Mouse (Mus musculus): ENCODE results near the gene Atp2c1. TPM values are rescaled to one million over a fixed set of nuclear protein-coding genes. Genes with fewer than 3 reads are reported as not detected.

The Atp2c1 gene
- polyA plus RNA-seq, 1 experiment from 2014 or later = 21.1 TPM

DNA sequence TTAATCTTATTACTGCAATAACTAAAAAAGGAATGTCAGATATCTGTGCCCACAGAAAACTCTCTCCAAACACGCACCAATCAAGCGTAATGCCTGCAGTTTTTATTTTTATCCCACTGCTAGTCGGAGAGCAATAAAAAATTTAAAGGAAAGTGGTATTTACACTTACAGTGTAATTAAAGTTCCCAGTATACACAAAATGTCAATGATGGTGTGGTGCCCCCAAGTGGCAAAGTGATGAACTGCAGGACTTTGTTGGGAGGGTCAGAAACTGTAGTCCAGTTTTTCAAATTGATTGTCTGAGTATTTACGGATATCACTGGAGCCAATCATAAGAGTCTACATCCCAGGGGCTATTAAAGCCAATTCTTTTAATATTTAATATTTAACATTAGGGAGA, 137.8 kb downstream of the Atp2c1 start:
- Histone ChIP-seq H3K9me3 (replicated peaks; ENCODE audit: control insufficient read depth, low read length) (no peaks in the 10 kb centered on the region), H3K36me3 (ENCODE audit: control insufficient read depth, insufficient read depth) (no peaks in the 10 kb centered on the region), H3K4me3 (ENCODE audit: low read depth, low read length) (no peak overlapping the region), H3K27me3 (ENCODE audit: control insufficient read depth, insufficient read depth, low read depth, low read length) (no peaks in the 10 kb centered on the region), H3K27ac (ENCODE audit: low read length) (no peak overlapping the region), H3K9ac (ENCODE audit: low read depth, low read length) (no peak overlapping the region), H3K4me1 (ENCODE audit: control insufficient read depth, low read depth, low read length) (no peaks in the 10 kb centered on the region), H3K4me2 (ENCODE audit: low read depth, low read length) (no peak overlapping the region)
- no peak for ATAC-seq (ENCODE audit: low read depth)
- 8% methylated on average over 4 of the region's 4 CpGs for WGBS (ENCODE audit: insufficient replicate concordance)

DNA sequence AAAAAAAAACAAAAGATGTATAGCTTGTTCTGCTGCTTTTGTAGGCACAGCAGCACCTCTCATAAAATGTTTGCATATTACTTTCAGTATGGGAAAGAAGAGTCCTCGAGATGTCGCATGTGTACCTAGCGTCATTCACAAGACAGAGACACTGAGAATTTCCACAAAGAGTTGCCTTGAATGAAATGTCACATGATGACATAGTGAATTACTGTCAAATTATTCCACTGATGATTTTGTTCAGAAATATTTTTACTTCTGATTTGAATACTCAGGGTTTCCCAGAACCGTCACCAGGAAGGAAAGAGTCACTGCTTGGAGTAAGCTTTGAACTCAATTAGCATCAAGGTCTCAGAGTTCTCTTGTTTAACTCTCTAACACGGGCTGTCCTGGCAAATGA, 139.7 kb downstream of the Atp2c1 start:
- WGBS (ENCODE audit: insufficient replicate concordance) = 67% methylated on average over 5 of the region's 5 CpGs
- Histone ChIP-seq H3K27ac (ENCODE audit: low read length) (no peak overlapping the region), H3K27me3 (ENCODE audit: control insufficient read depth, insufficient read depth, low read depth, low read length) (no peaks in the 10 kb centered on the region), H3K36me3 (ENCODE audit: control insufficient read depth, insufficient read depth) (no peaks in the 10 kb centered on the region), H3K4me2 (ENCODE audit: low read depth, low read length) (no peak overlapping the region), H3K4me1 (ENCODE audit: control insufficient read depth, low read depth, low read length) (no peaks in the 10 kb centered on the region), H3K9me3 (replicated peaks; ENCODE audit: control insufficient read depth, low read length) (no peaks in the 10 kb centered on the region), H3K4me3 (ENCODE audit: low read depth, low read length) (no peak overlapping the region), H3K9ac (ENCODE audit: low read depth, low read length) (no peak overlapping the region)
- ATAC-seq (ENCODE audit: low read depth) = no peak

DNA sequence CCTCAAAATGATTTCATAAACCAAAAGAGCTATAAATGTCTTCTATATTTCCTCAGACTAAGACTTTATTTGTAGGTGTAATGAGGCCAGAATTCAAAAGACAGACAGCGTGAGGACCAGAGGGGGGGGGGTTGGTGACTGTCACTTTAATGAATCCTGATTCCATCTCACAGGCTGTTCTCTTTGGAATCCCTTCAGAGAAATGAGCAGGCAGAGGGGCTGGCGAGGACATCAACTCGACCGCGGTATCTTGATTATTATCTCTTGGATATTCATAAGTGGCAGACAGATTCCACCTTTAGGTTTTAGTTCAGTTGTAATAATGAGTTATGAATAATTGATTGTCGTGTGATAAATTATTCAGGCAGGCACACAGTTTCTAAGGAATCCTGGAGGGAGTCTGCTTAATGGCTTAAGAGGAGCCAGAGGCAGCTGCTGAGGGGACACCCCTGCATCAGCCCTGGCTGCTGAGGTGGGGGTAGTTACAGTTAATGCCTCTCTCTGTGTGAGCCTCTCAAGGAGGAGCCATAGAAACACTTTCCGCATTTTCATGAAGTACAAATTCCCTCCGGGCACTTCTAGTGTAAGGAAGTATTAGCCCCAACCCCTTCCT, 147.5 kb downstream of the Atp2c1 start:
- 72% methylated on average over 8 of the region's 8 CpGs for WGBS (ENCODE audit: insufficient replicate concordance)
- no peak for ATAC-seq (ENCODE audit: low read depth)
- Histone ChIP-seq H3K4me2 (ENCODE audit: low read depth, low read length) (no peak overlapping the region), H3K36me3 (ENCODE audit: control insufficient read depth, insufficient read depth) (no peaks in the 10 kb centered on the region), H3K9ac (ENCODE audit: low read depth, low read length) (no peak overlapping the region), H3K27me3 (ENCODE audit: control insufficient read depth, insufficient read depth, low read depth, low read length) (no peaks in the 10 kb centered on the region), H3K9me3 (replicated peaks; ENCODE audit: control insufficient read depth, low read length) (no peaks in the 10 kb centered on the region), H3K4me1 (ENCODE audit: control insufficient read depth, low read depth, low read length) (no peaks in the 10 kb centered on the region), H3K27ac (ENCODE audit: low read length) (no peak overlapping the region), H3K4me3 (ENCODE audit: low read depth, low read length) (no peak overlapping the region)

DNA sequence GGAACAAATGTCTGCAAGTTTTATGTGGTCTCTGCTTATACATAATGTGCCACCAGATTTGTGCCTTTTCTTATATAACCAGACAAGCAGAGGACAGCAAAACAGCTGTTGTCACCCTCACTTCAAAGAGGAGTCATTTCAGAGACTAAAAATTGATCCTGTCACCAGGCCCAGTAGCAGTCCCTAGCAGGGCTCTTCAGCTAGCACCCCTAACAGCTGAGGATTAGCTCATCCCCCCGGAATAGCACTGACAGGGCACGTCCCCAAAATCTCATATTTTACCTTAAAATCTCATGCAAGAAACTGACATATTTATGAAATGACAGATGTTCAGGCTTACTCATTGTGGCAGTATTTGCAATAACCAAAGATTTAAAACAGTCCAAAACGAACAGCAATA, 149.5 kb downstream of the Atp2c1 start:
- no peak for ATAC-seq (ENCODE audit: low read depth)
- H3K9me3 ChIP-seq (replicated peaks; ENCODE audit: control insufficient read depth, low read length) = no peaks in the 10 kb centered on the region
- no peak overlapping the region for H3K27ac ChIP-seq (ENCODE audit: low read length)
- no peaks in the 10 kb centered on the region for H3K27me3 ChIP-seq (ENCODE audit: control insufficient read depth, insufficient read depth, low read depth, low read length)
- H3K4me1 ChIP-seq (ENCODE audit: control insufficient read depth, low read depth, low read length) = no peaks in the 10 kb centered on the region
- 48% methylated on average over 3 of the region's 3 CpGs for WGBS (ENCODE audit: insufficient replicate concordance)
- no peaks in the 10 kb centered on the region for H3K36me3 ChIP-seq (ENCODE audit: control insufficient read depth, insufficient read depth)
- no peak overlapping the region for H3K4me2 ChIP-seq (ENCODE audit: low read depth, low read length)
- H3K4me3 ChIP-seq (ENCODE audit: low read depth, low read length) = no peak overlapping the region
- H3K9ac ChIP-seq (ENCODE audit: low read depth, low read length) = no peak overlapping the region

DNA sequence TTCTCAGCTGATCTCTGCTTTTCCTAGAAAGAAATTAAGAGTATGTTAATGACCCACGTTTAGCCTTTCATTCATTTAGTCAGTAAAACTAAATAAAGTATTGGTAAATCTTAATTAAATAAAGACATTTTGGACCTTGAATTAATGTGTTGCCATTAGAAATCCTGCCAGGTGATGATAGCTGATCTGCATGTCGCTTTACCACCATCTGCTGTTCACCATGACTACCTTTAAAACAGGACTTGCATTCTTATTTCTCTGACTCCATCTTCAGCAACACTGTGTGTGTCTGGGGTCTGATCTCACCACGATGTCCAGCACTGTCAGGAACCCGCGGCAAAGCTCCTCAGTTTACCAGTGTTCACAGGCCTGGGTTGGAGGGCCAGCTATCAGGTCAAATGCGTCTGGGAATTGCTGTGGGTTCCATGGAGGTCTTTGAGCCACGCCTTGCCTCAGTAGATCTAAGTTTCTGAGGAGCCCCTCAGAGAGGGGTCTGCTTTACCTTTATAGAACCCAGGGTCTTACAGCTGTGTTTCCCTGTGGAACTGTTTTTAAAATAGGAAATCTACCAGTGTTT, 150.1 kb downstream of the Atp2c1 start:
- Histone ChIP-seq H3K4me1 (ENCODE audit: control insufficient read depth, low read depth, low read length) (no peaks in the 10 kb centered on the region), H3K4me2 (ENCODE audit: low read depth, low read length) (no peak overlapping the region), H3K27me3 (ENCODE audit: control insufficient read depth, insufficient read depth, low read depth, low read length) (no peaks in the 10 kb centered on the region), H3K9ac (ENCODE audit: low read depth, low read length) (no peak overlapping the region), H3K27ac (ENCODE audit: low read length) (no peak overlapping the region), H3K36me3 (ENCODE audit: control insufficient read depth, insufficient read depth) (no peaks in the 10 kb centered on the region), H3K9me3 (replicated peaks; ENCODE audit: control insufficient read depth, low read length) (no peaks in the 10 kb centered on the region), H3K4me3 (ENCODE audit: low read depth, low read length) (no peak overlapping the region)
- no peak for ATAC-seq (ENCODE audit: low read depth)
- 52% methylated on average over 7 of the region's 7 CpGs for WGBS (ENCODE audit: insufficient replicate concordance)

DNA sequence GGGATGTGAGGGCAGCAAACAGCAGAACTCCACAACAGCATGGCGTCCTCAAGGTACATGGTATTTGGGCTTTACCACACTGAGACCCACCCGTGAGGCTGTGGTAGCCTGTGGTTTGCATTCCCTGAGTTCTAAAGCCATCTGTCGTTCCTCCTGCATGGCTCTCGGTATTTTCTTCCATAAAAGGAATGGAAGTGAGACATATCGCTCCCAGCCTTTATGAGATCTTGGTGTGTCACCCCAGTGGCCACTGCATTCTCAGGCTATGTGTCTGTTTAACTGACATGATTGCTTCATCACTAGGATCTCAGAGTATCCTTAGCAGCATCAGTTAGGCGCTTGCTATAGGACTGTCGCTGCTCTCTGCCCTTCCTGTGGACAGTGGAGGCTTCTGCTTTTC, 150.7 kb downstream of the Atp2c1 start:
- Histone ChIP-seq H3K4me2 (ENCODE audit: low read depth, low read length) (no peak overlapping the region), H3K4me3 (ENCODE audit: low read depth, low read length) (no peak overlapping the region), H3K27ac (ENCODE audit: low read length) (no peak overlapping the region), H3K9ac (ENCODE audit: low read depth, low read length) (no peak overlapping the region), H3K9me3 (replicated peaks; ENCODE audit: control insufficient read depth, low read length) (no peaks in the 10 kb centered on the region), H3K36me3 (ENCODE audit: control insufficient read depth, insufficient read depth) (no peaks in the 10 kb centered on the region), H3K4me1 (ENCODE audit: control insufficient read depth, low read depth, low read length) (no peaks in the 10 kb centered on the region), H3K27me3 (ENCODE audit: control insufficient read depth, insufficient read depth, low read depth, low read length) (no peaks in the 10 kb centered on the region)
- ATAC-seq (ENCODE audit: low read depth) = no peak
- 61% methylated on average over 7 of the region's 7 CpGs for WGBS (ENCODE audit: insufficient replicate concordance)

DNA sequence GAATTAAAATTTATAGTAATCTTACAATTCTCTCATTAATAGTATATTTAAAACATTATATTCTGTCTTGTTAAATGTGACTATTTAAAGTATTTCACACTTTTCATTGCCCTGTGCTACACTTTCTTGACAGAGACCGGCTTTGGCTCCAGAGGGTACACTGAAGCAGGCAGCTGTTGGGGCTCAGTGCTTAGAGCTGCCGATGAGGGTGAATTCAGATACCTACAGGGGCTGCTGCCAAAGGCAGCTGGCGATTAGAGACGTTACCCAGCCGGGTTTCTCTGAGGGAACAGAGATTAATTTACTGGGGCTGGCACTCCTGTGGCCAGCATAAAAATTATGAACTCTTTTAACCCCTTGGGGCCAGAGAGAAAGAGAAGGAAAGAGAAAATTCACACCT, 152.8 kb downstream of the Atp2c1 start:
- no peaks in the 10 kb centered on the region for H3K9me3 ChIP-seq (replicated peaks; ENCODE audit: control insufficient read depth, low read length)
- WGBS (ENCODE audit: insufficient replicate concordance) = 53% methylated on average over 5 of the region's 5 CpGs

DNA sequence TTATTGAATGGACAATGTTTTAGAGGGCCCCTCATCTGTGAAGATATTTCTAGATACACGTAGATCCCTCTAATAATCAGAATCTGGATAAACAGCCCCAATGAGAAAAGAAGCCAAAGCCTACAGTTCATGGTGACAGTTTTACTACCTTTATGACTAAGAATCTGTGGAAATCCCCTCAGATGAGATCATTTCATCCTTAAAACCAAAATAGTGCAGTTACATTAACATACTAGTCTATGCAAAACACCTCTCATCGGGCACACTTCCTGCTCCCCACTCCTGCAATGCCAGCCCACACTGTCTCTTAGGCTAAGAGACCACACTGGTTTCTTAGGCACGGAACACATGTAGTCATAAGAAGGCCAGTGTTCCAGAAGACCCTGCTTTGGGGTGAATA, 158.5 kb downstream of the Atp2c1 start:
- WGBS (ENCODE audit: insufficient replicate concordance) = 63% methylated on average over 3 of the region's 3 CpGs

More for the DNA sequence above, 152.8 kb downstream of the Atp2c1 start:
- Histone ChIP-seq H3K36me3 (ENCODE audit: control insufficient read depth, insufficient read depth) (no peaks in the 10 kb centered on the region), H3K27me3 (ENCODE audit: control insufficient read depth, insufficient read depth, low read depth, low read length) (no peaks in the 10 kb centered on the region), H3K9ac (ENCODE audit: low read depth, low read length) (no peak overlapping the region), H3K4me3 (ENCODE audit: low read depth, low read length) (no peak overlapping the region), H3K4me2 (ENCODE audit: low read depth, low read length) (no peak overlapping the region), H3K27ac (ENCODE audit: low read length) (no peak overlapping the region), H3K4me1 (ENCODE audit: control insufficient read depth, low read depth, low read length) (no peaks in the 10 kb centered on the region)
- ATAC-seq (ENCODE audit: low read depth) = no peak

DNA sequence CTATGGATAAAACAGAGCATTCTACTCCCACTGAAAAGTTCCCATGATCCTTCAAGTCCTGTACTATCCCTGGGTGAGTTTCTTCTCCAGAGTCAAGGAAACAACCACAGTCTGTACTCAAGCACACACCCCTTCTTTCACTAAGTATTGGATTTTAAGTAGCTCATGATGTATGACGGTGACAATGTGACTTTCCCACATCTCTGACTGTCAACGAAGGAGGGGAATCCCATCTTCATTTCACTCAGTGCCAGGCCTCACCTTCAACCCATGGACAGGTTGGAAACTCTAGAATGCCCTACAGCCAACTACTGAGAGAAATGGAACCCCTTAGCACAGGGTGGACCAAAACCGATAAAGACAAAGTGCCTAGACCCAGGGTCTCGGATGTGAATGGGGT, 160.9 kb downstream of the Atp2c1 start:
- no peaks in the 10 kb centered on the region for H3K36me3 ChIP-seq (ENCODE audit: control insufficient read depth, insufficient read depth)
- ATAC-seq (ENCODE audit: low read depth) = no peak
- H3K27me3 ChIP-seq (ENCODE audit: control insufficient read depth, insufficient read depth, low read depth, low read length) = no peaks in the 10 kb centered on the region
- H3K27ac ChIP-seq (ENCODE audit: low read length) = no peak overlapping the region
- H3K4me1 ChIP-seq (ENCODE audit: control insufficient read depth, low read depth, low read length) = no peaks in the 10 kb centered on the region
- no peak overlapping the region for H3K4me3 ChIP-seq (ENCODE audit: low read depth, low read length)
- no peak overlapping the region for H3K9ac ChIP-seq (ENCODE audit: low read depth, low read length)
- H3K4me2 ChIP-seq (ENCODE audit: low read depth, low read length) = no peak overlapping the region
- H3K9me3 ChIP-seq (replicated peaks; ENCODE audit: control insufficient read depth, low read length) = no peaks in the 10 kb centered on the region
- WGBS (ENCODE audit: insufficient replicate concordance) = 60% methylated on average over 4 of the region's 4 CpGs

More for the DNA sequence above, 158.5 kb downstream of the Atp2c1 start:
- ATAC-seq (ENCODE audit: low read depth) = no peak
- H3K36me3 ChIP-seq (ENCODE audit: control insufficient read depth, insufficient read depth) = no peaks in the 10 kb centered on the region
- no peaks in the 10 kb centered on the region for H3K9me3 ChIP-seq (replicated peaks; ENCODE audit: control insufficient read depth, low read length)
- no peaks in the 10 kb centered on the region for H3K4me1 ChIP-seq (ENCODE audit: control insufficient read depth, low read depth, low read length)
- no peak overlapping the region for H3K4me3 ChIP-seq (ENCODE audit: low read depth, low read length)
- no peak overlapping the region for H3K9ac ChIP-seq (ENCODE audit: low read depth, low read length)
- H3K27ac ChIP-seq (ENCODE audit: low read length) = no peak overlapping the region
- H3K27me3 ChIP-seq (ENCODE audit: control insufficient read depth, insufficient read depth, low read depth, low read length) = no peaks in the 10 kb centered on the region
- no peak overlapping the region for H3K4me2 ChIP-seq (ENCODE audit: low read depth, low read length)
